Mouse (Mus musculus): ENCODE data around the gene Kcnip3.

Gene Kcnip3

DNA sequence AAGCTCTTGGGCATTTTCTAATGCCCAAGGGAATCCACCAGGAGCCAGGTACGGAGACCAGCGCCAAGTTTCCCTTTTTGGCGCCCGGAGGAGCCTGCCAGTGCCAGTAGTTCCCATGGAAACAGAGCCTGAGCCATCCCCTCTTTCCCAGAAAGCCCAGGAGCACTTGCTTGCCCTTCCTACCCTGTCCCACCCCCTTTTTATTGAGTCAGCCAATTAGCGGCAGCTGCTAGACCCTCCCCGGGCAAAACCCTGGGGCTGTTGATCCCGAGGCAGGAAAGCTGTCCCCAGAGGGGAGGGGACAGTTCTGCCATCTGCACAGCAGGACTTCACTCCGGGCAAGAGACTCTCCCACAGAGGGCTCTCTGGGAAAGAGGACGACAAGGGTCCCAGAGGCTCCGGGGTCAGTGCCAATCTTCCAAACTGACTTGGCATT, at the start of gene Kcnip3:
Kcnip3 (minus strand) TSS at position 89 of the 436 bp plus-strand sequence.
- no peak for DNase-seq

DNA sequence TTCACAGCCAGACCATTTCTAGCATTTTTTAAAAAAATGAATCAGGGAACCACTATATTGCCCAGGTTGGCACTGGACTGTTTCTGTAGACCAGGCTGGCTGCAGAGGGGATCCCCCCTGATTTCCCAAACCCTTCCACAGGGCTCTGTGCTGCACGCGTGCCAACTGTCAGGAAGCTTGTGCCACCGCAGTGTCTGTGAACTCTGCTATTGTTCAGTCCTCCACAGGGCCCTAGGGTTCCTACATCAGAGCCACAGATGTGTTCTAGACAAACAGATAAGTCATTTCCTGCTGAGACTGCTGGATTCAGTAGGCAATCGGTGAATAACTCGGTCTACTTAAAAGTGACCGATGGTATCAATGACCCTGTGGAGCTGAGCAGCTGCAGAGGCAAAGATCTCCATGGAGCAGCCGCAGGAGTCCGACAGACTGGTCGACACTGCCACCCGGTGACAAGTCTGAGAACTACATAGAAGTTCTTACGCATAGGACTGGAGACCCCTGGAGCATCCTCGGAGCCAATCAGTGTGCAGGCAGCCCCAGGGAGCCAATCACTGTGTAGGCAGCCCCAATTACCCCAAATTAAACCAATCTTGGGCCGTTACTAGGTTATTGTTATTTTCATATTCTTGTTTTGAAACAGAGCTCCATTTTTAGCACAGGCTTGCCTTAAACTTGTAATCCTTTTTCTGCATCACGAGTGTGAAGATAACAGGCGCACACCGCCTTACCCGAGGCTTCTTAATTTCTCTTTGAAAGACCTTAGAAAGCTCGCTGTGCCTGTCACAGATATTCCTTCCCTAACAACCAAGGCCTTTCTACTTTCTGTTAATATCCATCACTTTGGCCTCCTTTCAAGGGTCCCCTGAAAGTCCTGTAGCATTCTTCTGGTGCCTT, 37.4 kb upstream of the Kcnip3 start:
- peak; percentile 61 to 66 for DNase-seq

DNA sequence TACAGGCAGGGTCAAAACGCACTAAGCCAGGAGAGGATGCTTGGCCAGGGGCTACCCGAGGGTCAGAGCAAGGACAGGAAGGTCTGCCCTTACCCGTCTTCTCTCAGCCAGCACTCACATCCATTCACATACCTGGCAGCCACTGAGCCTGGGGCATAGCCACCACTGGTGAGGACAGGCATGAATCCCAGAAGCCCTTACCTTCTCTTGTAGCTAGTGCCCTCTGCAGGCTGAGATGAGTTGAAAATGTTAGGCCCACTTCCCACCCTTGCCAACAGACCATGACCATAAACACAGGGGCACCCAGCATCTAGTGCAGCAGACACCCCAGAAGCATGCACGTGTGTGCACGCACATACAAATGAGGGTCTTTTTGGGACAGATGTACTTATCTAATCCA, 29.2 kb upstream of the Kcnip3 start:
- DNase-seq = no peak

DNA sequence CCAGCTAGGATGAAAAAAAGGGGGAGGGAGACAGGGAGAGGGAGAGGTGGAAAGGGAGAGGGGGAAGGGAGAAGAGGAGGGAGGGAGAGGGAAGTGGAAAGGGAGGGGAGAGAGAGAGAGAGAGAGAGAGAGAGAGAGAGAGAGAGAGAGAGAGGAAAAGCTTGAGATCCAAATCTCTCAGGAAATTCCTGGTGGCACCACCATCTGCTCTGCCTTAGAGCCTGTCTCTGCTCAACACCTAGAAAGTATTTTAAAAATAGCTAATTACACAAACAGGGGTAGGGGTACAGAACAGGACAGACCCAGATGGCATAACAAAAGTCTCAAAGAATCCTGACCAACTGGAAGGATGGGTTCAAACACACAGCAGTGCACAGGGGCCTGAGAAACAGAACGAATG, 28.6 kb upstream of the Kcnip3 start:
- no peak for DNase-seq

DNA sequence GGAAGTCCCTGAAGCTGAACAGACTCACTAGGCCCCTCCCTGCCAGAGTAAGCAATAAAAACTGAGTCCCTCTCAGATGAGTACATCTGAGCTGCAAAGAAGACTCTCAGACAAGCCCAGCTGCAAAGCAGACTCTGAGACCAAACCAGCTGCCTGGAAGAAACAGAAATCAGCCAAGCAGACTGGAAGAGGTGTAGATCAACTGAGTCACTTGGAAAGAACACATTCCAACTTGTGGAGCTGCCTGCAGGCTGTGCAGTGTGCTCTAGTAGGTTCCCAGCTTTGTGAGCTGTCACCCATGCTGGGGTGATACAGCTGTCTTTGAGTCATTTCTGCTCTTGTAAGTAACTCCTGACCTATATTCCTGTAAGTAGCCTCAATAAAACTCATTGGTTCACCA, 27.8 kb upstream of the Kcnip3 start:
- no peak for DNase-seq

DNA sequence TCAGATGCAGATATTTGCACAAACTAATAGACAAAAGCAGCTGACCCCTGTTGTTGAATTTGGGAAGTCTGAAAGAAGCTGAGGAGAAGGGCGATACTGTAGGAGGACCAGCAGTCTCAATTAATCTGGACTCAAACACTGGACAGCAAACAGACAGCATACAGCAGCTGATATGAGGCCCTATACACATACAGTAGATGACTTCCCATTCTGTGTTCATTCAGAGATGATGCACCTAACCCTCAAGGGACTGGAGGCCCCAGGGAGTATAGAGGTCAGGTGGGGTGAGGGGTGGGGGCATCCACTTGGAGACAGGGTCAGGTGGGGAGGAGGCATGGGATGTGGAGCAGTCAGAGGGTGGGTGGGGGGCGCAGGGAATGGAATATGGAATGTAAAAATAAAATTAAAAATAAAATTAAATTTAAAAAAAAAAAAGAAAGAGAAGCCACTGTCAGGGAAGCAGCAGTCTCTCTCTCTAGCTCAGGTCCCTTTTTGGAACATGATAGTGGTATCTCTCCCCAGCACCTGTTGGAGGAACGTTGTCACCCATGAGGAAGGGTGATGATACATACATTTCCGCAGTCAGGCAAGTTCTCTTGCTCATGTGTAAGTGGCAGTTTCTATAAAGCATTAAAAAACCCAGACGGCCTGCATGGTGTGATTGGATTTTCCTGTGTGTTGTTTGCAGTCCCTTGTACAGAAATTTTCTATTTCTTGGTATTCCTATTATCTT, 26.6 kb upstream of the Kcnip3 start:
- no peak for DNase-seq

DNA sequence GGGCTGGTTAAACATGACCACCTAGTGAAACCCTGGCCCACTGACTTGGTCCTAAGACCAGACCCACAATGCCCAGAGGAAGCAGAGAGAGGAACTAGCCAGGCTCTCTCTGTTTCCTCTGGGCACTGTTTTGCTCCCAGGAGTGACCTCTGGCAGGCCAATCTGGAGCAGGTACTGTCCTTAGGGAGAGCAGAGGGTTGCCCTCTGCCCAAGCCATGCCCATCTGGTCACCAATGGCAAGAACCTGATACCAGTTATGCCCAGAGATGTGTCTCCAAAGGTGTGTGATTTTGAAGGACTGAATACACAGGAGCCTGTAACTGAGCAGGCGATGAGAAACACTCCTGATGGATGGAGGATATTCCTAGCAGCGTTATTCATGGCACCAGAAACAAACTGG, 19.8 kb upstream of the Kcnip3 start:
- no peak for DNase-seq

DNA sequence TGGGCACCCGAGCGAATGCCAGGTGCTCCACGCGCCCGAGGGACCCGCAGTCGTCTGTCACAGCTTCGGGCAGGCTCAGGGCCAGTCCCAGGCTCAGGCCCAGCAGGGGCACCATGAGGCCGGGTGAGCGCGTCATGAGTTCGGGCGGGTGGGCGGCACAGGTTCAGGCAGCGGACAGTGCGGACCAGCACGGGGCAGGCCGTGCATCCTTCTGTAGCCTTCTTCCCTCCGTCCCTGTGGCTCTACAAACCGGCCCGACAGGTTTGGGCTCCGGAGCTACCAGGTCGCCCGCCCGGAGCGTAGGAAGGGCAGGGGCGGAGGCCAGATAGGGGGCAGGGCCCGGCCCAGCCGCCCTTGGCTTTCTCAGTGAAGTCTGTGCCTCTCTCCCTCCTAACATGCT, 19.3 kb upstream of the Kcnip3 start, which contains the start of gene Prom2:
Prom2 (minus strand) TSS at position 283 of the 400 bp plus-strand sequence.
- no peak for DNase-seq

DNA sequence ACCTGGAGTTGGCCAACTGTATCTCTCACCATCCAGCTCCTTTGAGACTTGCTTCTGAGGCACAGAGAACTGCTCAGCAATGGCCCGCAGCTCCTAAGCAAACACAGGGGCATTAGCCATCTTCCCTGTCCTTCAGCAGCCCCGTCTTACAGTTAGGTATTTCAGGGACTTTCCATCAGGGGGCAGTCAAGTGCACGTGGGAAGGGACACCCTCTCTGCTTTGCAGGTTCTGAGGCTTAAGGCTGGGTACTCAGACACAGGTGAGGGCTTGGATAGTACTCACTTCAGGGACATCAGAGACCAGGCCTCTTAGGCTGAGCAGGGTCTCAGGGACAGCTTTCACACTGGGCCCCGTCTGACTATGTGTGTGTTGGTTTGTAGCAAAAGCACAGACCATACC, 17.6 kb upstream of the Kcnip3 start:
- DNase-seq = no peak

DNA sequence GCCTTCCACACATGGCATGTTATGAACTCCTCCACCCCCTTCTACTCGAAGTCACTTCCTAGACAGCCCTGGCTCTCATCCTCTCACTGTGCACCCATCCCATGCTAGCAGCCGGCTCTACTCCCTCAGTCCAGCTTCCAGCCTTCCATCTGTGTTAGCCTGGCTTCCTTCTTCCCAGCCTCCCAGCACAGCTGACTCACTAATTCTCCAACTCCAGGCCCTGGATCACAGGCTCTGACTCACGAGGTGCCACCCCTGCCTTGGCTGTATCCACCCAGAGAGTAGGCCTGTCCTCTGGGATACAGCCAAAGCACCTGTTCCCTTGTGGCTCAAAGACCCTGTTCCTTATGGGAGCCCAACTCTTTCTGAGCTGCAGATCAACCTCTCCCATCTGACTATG, 15.7 kb upstream of the Kcnip3 start:
- no peak for DNase-seq

DNA sequence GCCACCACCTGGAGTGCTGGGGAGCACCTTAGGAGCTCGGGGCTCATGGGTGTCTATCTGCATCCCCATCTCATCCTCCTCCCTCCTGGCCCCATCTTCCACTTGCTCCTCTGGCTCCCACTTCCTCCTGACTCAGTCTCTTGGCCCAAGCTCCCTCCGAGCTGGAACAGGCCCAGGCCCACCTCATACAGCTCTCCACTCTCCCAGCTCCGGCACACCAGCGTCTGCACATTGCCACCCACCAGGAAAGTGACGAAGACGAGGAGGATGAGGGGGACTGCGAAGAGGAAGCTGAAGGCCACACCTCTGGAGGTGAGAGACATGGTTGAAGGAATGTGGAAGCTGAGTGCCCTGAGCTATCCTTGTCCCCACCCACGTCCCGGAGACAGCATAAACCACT, 13.5 kb upstream of the Kcnip3 start:
- DNase-seq = no peak

DNA sequence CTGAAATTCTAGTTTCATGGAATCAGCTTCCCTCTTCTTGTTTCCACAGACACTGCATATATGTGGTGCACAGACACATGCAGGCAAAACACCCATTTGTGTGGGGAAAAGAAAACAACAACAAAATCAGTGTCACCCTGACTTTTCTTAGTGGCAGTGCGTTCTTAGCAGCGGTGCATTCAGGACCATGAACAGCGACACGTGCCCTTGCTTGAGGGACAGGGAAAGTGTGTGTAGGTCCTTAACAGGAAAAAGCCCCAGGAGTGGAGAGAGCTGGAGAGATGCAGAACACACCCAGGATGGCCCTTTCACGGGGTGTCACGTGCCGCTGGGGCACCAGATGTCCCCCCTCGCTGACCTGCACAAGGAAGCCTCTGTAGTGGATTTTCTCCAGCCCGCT, 10.5 kb upstream of the Kcnip3 start:
- no peak for DNase-seq

DNA sequence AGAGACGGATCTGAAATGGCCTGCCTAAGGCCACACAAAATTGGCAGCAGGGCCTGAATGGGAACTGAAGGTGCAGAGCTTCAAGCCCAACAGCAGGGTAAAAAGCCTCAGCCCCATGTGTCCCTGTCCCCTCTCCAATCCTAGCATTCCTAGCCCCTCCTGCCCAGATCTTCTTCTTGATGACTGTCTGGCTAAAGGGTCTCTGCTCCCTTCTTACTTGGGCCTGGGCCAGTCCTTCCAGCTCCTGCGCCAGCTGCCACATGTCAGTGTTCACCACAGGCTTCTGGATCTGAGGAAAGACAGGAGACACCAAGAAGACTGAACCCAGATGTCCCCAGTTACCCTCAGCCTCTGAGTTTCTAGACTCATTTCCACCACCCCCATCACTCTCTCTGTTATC, 9.7 kb upstream of the Kcnip3 start:
- DNase-seq = no peak

DNA sequence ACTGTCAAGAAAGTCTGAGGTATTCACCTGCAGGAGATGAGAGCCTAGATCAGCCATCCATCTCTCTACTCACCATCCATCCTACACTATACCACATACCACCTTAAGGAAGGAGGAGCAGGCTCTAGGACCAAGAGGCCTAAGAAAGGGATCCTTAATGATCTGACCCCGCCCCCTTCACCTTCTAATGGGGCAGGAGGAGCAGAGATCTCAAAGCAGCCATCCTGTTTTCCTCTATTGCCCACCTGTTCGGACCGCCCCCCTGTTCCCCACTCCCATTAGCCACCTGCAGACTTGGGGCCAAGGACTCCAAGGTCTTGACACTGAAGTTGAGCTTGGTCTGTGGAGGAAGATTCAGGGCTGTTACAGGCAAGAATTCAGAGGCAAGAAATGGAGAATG, 8.5 kb upstream of the Kcnip3 start:
- no peak for DNase-seq

DNA sequence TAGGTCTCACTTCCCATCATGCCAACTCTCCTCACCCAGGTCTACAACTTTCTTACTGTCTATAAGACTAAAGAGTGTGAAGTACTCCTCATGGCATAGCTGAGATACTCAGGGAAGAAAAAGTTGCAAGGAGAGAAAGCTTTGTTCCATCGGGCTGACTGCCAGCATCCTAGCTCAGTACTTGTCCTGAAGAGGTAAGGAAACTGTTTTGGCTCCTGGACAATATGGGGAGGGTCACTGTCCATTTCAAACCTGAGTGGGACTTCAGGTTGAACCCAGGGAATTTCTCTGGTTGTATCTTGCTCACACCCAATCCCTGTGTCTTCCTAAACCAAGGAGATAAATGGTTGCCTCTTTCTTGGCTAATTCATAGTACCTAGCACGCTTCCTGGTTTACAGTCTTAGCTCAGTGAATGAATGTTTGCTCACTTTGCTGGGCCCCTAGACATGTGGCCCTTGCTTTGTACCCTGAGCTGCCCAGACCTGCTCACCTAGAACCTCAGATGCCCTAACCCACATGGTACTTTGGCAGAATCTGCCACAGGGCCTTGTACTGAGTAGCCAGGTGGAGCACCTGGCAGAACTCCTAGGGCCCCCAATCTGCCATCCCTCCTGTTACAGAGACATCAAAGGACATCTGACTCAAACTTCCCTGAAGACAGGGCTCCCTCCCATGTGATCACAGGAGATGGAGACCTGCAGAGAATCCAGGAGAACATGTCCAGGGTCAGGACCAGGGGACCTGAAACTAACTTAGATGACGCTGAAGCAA, 3.3 kb upstream of the Kcnip3 start:
- no peak for DNase-seq

DNA sequence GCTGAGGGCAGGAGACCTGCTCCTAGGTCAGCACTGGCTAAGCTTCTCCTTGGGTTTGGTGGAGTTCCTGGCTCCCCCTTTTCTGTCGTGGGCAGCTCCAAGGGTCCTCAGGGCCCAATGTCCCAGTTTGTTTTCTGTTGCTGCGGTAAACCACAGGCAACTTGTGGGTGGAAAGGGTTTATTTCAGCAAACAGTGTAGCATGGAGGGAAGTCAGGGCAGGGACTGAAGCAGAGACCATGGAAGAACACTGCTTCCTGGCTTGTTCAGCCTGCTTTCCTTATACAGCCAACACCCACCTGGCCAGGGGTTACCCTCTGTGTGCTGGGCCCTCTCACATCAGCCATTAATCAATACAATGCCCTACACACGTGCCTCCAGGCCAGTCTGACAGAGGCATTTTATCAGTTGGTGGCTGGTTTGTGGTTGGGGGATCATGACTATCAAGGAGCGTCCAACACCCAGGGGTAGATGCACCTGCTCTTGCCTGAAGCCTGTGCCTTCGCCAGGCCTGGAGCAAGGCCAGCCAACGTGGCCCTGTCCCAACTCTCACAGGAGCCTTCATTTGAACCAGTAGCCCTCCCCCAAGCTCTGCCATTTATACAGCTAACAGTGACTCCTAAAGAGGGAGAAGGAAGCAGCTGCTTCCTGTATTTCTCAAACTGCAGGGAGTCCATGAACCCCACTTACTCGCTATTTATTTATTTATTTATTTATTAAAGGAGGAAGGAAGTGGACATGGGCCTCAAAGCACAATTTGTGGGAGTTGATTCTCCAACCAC, 2.2 kb upstream of the Kcnip3 start:
- DNase-seq = no peak

DNA sequence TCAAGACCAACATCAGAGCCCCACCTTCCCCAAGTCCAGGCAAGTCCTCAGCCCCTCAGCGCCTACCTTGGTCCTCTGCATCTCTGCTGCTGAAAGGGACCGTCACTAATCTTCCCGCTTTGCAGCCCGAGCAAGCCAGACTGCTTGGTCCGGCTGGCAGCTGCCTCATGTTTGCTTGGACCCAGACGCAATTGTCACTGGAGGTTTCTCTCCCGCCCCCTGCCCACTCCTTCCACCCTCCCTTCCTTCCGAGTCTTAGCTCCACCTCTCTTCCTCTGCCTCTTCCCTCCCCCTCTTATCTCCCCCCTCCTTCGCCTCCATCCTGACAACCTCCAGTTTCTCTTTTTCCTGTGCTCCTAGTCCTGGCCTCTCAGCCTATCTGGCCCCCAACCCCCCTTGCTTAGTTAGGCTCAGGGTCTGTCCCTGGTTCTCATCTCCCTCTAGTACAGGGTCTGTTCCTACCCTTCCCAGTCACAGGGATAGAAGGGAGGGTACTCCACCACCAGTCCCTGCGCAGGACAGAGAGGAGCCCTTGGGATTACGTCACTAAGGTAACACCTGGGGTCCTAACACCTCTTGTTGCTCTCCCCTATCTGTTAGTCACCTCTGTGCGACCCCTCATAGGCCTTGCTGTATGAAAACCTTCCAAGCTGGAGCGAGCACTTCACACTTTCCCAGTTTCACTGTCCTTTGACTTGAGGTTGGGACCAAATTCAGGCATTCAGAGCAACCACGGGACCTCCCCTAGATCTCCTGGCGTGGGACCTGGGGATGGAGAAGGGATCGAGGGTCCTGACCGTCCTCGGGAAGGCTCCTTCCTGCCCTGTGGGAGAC, 505 bp downstream of the Kcnip3 start:
- DNase-seq = no peak

DNA sequence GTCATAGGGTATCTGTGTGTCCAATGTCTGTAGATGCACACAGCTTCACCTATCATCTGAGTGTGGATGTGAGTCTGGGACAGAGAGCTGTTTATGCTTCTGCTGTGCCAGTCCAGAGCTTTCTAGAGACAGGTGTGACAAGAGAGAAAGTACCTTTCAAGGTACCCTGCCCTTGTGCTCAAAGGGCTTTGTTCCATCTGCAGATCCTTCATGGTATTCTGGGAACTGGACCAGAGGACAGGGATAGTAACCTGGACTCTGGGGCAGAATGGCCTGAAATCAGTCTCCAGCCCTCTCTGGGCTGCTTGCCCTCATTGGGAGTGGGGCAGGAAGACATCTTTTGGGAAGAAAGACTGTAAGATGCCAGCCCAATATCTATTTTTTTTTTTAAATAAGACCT, 1.8 kb downstream of the Kcnip3 start:
- DNase-seq = no peak

DNA sequence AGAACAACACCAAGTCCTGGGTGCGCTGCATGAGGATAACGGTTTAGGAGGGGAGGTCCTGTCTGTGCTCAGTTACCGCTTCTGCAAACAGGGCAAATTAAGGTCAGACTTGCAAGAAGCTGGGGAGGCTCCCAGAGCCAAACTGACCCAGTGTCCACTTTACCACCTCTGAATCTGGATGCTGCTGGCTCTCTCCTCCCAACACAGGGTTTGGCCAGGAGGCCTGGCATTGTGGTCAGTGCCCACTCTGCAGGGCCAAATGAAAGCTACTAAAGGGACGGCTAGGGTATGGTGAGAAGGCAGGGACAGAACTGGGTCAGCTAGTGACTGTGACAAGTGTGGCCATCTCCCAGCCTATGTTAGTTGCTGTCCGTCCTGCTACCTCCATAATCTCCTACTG, 2.6 kb downstream of the Kcnip3 start:
- DNase-seq = no peak

DNA sequence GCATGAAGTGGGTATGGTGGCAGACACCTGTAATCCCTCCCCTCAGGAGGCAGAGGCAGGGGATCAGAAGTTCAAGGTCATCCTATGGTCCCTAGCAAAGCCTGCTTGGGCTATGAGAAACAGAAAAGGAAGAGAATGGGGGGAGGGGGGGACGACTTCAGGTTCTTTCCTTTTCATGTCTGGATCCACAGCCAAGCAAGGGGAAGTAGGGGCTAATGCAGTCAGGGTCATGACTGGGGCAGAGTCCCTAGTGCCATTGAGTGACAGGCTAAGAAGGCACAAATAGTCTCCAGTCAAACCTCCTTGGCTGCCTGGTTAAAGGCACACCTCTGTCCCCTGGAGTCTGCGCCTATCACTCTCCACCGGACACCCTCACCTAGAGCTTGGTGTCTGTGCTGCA, 3.1 kb downstream of the Kcnip3 start:
- DNase-seq = no peak

DNA sequence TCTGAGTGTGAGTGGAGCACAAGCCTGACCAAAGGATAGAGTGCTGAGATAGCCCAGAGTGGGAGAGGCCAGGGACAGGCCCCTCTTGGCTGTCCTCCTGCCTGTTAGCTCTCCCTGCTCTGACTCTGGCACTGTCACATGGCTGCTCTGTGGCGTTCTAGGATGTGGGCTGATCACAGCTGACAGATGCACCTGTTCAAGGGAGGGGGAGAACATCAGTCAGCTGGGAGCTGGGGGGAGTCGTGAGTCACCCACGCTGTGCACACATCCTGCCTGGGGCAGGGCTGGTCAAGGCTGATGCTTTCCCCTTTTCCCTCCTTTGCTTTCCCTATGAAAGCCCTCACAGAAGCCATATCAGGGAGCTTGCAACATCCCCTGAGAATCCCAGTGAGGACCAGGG, 3.6 kb downstream of the Kcnip3 start:
- DNase-seq = no peak

DNA sequence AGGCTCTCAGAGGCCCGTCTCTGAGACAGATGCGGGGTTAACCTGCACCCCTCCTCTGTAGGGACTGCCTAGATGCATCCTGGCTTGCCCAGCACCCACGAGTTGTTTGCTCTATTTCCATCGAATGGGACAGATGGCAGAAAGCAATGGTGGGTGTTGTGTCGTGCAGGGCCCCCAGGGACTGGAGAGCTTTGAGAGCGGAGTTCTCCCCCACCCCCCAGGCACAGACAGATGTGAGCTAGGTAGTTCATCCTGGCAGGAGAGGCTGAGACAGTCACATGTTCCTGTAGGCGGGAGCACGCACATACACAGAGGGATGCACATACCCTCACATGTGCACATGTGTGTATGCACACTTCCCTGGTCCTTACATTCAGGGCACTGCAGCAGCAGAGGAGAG, 4.8 kb downstream of the Kcnip3 start:
- no peak for DNase-seq
